Comparison of ENCODE assay signal across 9 mouse cellular contexts in genomic region chr3:93547099-93547648, GRCm38 (mm10). TPM values are rescaled to one million over a fixed set of nuclear protein-coding genes. Genes with fewer than 3 reads are reported as not detected.
DNase-seq lines count a peak whose midpoint lies in the region; ATAC-seq and TF ChIP-seq lines count a peak whose summit lies in the region.
"Had no signal": no experiment of that assay in that cellular context is flagged by ENCODE, and none has a peak within 500 bp of the region (broad histone marks: within the 10 kb centered on the region; RNA-seq: fewer than 3 reads in every experiment).

No protein-coding gene starts in this region.

- ATAC-seq in inflammation-experienced regulatory T-cells, adult 6 months, result peak; percentile 49

- TF ChIP-seq CTCF in cerebellum, adult 2 months (IDR thresholded peaks at IDR 0.05; ENCODE audit: borderline replicate concordance, insufficient read depth, low read depth, low read length), result peak; percentile 75

- peak; percentile 91 for DNase-seq in MN1 (ENCODE audit: low spot score)
- DNase-seq in cerebellum, adult 2 months, result peak; percentile 42 to 58
- peak; percentile 56 to 95 for DNase-seq in frontal cortex, adult 2 months (ENCODE audit: extremely low spot score in 1 of 2, low spot score in 1 of 2)
- peak; percentile 35 to 87 for DNase-seq in left cerebral cortex, adult 8-10 months (ENCODE audit: low spot score in 2 of 2)
- DNase-seq in mesoderm, embryonic 11.5 days (ENCODE audit: low read depth, low spot score), result peak; percentile 81
- DNase-seq in right cerebral cortex, postnatal 25 days, result peak; percentile 69
- peak; percentile 68 to 89 for DNase-seq in urinary bladder, postnatal 4 days (ENCODE audit: low spot score in 2 of 2)

- H3K4me1 ChIP-seq in cerebellum, adult 2 months (ENCODE audit: control insufficient read depth, insufficient read depth, low read length), result no peaks in the 10 kb centered on the region
- H3K4me1 ChIP-seq: limb, embryonic 12.5 days had no signal

- H3K4me3 ChIP-seq in cerebellum, adult 2 months (replicated peaks; ENCODE audit: insufficient read depth, low read depth, low read length), result no peak overlapping the region
- H3K4me3 ChIP-seq: limb, embryonic 12.5 days had no signal

- H3K27me3 ChIP-seq in cerebellum, adult 2 months (ENCODE audit: control insufficient read depth, insufficient read depth, low read length), result no peaks in the 10 kb centered on the region
- H3K27me3 ChIP-seq: limb, embryonic 12.5 days had no signal

- H3K27ac ChIP-seq in cerebellum, adult 2 months (ENCODE audit: insufficient read depth, low read length), result no peak overlapping the region
- H3K27ac ChIP-seq: limb, embryonic 12.5 days had no signal

- TF ChIP-seq POLR2A in cerebellum, adult 2 months (IDR thresholded peaks at IDR 0.05; ENCODE audit: borderline replicate concordance, insufficient read depth, low read length), result no peak

- 28% methylated on average over 7 of the region's 7 CpGs for WGBS in cerebellum, adult 2 months

RNA-seq across cellular contexts. Expression of gene S100a10, which starts 7.7 kb away (rescaled TPM):
- 60.1 and 60.6 TPM in 2 replicates for polyA plus RNA-seq in cerebellum, adult 2 months (2012; rRNA removed)
- polyA plus RNA-seq in frontal cortex, adult 2 months (2012; rRNA removed), result 63.1 and 65.8 TPM in 2 replicates
- polyA plus RNA-seq in inflammation-experienced regulatory T-cells, adult 6 months (2017; shearing (Covaris generic)), result 1,000 to 10,000 TPM in 1 of 3 experiments, 100 to 1,000 TPM in 2; 678 to 1,984 (median 706) TPM
- total RNA-seq in left cerebral cortex, adult 8-10 months (2022), result 10 to 100 TPM; 33.0 to 45.7 (median 33.9) TPM

RNA-seq across cellular contexts. Expression of gene S100a11, which starts 26.9 kb away (rescaled TPM):
- polyA plus RNA-seq in cerebellum, adult 2 months (2012; rRNA removed), result 25.5 and 25.9 TPM in 2 replicates
- polyA plus RNA-seq in frontal cortex, adult 2 months (2012; rRNA removed), result 20.6 and 23.9 TPM in 2 replicates
- polyA plus RNA-seq in inflammation-experienced regulatory T-cells, adult 6 months (2017; shearing (Covaris generic)), result 1,000 to 10,000 TPM in 2 of 3 experiments, 100 to 1,000 TPM in 1; 738 to 2,389 (median 1,003) TPM
- 10 to 100 TPM in 3 of 4 experiments, 1 to 10 TPM in 1; 8.2 to 14.0 (median 11.7) TPM for total RNA-seq in left cerebral cortex, adult 8-10 months (2022)

Comparison
In these comparisons a context has a peak if more than half of its experiments do, and no peak if none do; other contexts are left out.
1. RNA of gene S100a10, which starts 7.7 kb away (polyA plus RNA-seq): 678 to 1,984 TPM in inflammation-experienced regulatory T-cells, adult 6 months; 63.1 to 65.8 TPM in frontal cortex, adult 2 months and 60.1 to 60.6 TPM in cerebellum, adult 2 months; every median in the first group is over 10 times any median in the second.
2. RNA of gene S100a11, which starts 26.9 kb away (polyA plus RNA-seq): 738 to 2,389 TPM in inflammation-experienced regulatory T-cells, adult 6 months; 25.5 to 25.9 TPM in cerebellum, adult 2 months and 20.6 to 23.9 TPM in frontal cortex, adult 2 months; every median in the first group is over 10 times any median in the second.
3. Peak in every context shown above with its lines, with median percentiles within 50 percentile points of each other: DNase-seq.